Mouse (Mus musculus) spleen, adult 2 months (tissue): ENCODE results near the gene 4930579F01Rik. TPM values are rescaled to one million over a fixed set of nuclear protein-coding genes. Genes with fewer than 3 reads are reported as not detected.

ENCODE experiments used
- DNase-seq, 2 experiments: peaks; one replicate each; pipeline versions ENCODE4 v3.0.0 to v3.0.0-alpha.2; 2012 to 2021; ENCODE audit warnings: low spot score in 2 of 2, low read depth in 1 of 2
- H3K27ac ChIP-seq: fragments of 200-500 bp; 2 replicates; pipeline ENCODE4 v1.5.1; 2012; ENCODE audit warnings: low read length, inconsistent platforms; ENCODE audit not compliant: insufficient read depth
- H3K27me3 ChIP-seq: fragments of 200-500 bp; 2 replicates; pipeline ENCODE4 v1.6.1; 2012; ENCODE audit warnings: mild to moderate bottlenecking, moderate library complexity, low read length, inconsistent platforms; ENCODE audit not compliant: control insufficient read depth, insufficient read depth
- H3K36me3 ChIP-seq: fragments of 200-500 bp; 2 replicates; pipeline ENCODE4 v1.6.1; 2012; ENCODE audit warnings: mild to moderate bottlenecking, low read length, inconsistent platforms; ENCODE audit not compliant: control insufficient read depth, insufficient read depth
- H3K4me1 ChIP-seq: fragments of 200-500 bp; 2 replicates; pipeline ENCODE4 v1.6.1; 2011; ENCODE audit warnings: inconsistent platforms; ENCODE audit not compliant: control insufficient read depth, insufficient read depth, insufficient read length
- H3K4me3 ChIP-seq: fragments of 200-500 bp; 2 replicates; pipeline ENCODE4 v1.5.1; 2011; ENCODE audit warnings: mild to moderate bottlenecking, inconsistent platforms; ENCODE audit not compliant: insufficient read depth, insufficient read length; ENCODE audit errors: extremely low read depth
- CTCF ChIP-seq: fragments of 200-500 bp; IDR thresholded peaks from 2 replicates; pipeline ENCODE4 v1.5.1; 2011; ENCODE audit warnings: mild to moderate bottlenecking, inconsistent platforms; ENCODE audit not compliant: insufficient read depth, insufficient read length, insufficient replicate concordance; ENCODE audit errors: extremely low read depth
- POLR2A ChIP-seq: fragments of 200-500 bp; IDR thresholded peaks from 2 replicates; pipeline ENCODE4 v1.6.1; 2011; ENCODE audit warnings: low read depth, low read length, inconsistent platforms
- WGBS: fragments of 180-500 bp; shearing (Covaris S2); methylation state at CpG from one replicate; pipeline ENCODE4 v1.1.7; 2018; 5-methylcytosine and 5-hydroxymethylcytosine counted together
- polyA plus RNA-seq: library from polyadenylated mRNA; depleted of rRNA; stranded (reverse); fragments of >200 nt; gene quantifications from 2 replicates; pipeline ENCODE4 v1.2.3, GENCODE M21; 2012; rRNA removed

Gene 4930579F01Rik
- polyA plus RNA-seq, result not detected in 2 replicates

GRCm38 (mm10) chr3:138193683-138194302, at the start of gene 4930579F01Rik:
TSS of gene 4930579F01Rik (minus strand) at chr3:138193825.
- H3K4me1 ChIP-seq, result no peaks in the 10 kb centered on the region
- H3K4me3 ChIP-seq, result no peak within 1 kb of the TSS
- no peaks in the 10 kb centered on the region for H3K36me3 ChIP-seq
- no peak within 1 kb of the TSS for H3K27ac ChIP-seq
- DNase-seq, result no peak
- H3K27me3 ChIP-seq, result no peaks in the 10 kb centered on the region
- TF ChIP-seq CTCF (no peak), POLR2A (no peak)
- WGBS, result 86% methylated on average over 15 of the region's 15 CpGs

GRCm38 (mm10) chr3:138242933-138243332, 49.3 kb upstream of the 4930579F01Rik start:
- Histone ChIP-seq H3K27ac (no peak overlapping the region), H3K36me3 (no peaks in the 10 kb centered on the region), H3K4me3 (no peak overlapping the region), H3K27me3 (no peaks in the 10 kb centered on the region), H3K4me1 (no peaks in the 10 kb centered on the region; the same call in 1 of the 2 replicates)
- TF ChIP-seq CTCF, result no peak
- 88% methylated on average over 6 of the region's 6 CpGs for WGBS
- no peak for DNase-seq

DNA sequence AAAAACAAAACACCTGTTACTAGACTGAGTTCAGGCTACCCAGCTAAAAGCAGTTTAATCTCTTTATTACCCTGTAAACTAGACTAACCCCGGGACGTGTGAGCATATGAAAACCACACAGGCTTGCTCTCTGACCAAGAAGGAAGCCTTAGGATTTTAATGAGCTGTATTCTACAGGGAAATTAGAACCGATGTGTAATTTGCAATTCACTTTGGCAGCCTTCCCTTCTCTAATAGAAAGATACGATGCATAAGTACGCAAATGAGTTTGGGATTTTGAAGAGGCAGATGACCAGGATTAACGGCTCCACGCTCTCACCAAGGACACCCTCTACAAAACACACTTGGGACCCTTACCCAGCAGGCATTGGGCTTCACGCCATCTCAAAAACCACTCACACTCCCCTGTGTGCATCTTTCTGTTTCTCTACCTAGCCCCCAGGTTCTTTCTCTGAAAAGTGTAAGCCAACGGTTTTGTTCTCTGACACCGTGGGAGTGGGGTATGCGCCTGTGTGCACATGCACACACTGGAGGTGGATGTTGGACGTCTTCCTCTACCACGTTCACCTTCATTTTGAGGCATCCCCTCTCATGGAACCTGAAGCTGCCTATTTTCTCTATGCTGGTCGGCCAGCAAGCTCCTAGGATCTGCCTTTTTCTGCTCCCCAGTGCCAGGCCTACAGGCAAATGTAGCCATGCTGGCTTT, 48.5 kb upstream of the 4930579F01Rik start:
- H3K27ac ChIP-seq, result no peak overlapping the region
- H3K36me3 ChIP-seq, result no peaks in the 10 kb centered on the region
- TF ChIP-seq CTCF (no peak), POLR2A (no peak)
- WGBS, result 89% methylated on average over 14 of the region's 14 CpGs
- H3K27me3 ChIP-seq, result no peaks in the 10 kb centered on the region
- H3K4me1 ChIP-seq, result no peaks in the 10 kb centered on the region; the same call in 1 of the 2 replicates
- no peak for DNase-seq
- H3K4me3 ChIP-seq, result no peak overlapping the region

DNA sequence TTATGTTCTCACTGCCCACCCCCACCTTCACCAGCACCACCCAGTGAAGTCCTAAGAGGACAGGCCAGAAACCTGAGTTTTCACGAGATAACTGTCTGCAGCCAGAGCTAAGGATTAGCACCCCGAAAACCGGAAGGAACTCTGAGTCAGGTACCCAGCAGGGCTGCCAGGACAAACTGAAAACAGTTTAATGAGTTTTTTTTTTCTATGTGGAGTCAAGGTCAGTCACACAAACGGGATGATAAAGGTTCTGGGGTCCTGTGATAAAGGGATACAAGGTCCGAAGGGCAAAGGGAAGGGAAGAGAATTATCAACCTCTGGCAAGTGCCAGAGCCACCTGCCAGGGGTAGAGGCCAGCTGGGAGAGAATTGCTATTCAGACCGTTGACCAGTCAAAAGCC, 47.7 kb upstream of the 4930579F01Rik start:
- TF ChIP-seq CTCF (no peak), POLR2A (no peak)

DNA sequence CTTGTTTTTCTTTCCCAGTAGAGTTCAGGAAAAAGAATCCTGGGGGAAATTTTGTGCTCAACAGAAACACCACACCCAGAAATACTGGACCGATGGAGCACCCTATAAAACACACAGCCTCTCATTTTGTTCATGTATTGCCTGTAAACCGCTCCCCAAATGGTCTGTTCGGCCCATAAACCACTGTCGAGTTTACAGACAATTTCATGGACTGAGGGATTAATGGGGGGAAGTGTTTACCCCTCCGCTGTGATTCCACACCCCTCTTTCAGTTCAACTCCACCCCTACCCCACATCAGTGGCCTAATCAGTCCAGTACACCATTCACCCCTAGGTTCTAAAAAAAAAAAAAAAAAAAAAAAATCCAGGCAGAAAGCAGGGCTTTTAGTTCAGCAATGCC, 47.3 kb upstream of the 4930579F01Rik start:
- no peak overlapping the region for H3K27ac ChIP-seq
- no peak for DNase-seq
- WGBS, result 81% methylated on average over 5 of the region's 5 CpGs
- no peaks in the 10 kb centered on the region for H3K36me3 ChIP-seq
- H3K27me3 ChIP-seq, result no peaks in the 10 kb centered on the region
- TF ChIP-seq CTCF (no peak), POLR2A (no peak)
- H3K4me1 ChIP-seq, result no peaks in the 10 kb centered on the region; the same call in 1 of the 2 replicates
- no peak overlapping the region for H3K4me3 ChIP-seq

More for the DNA sequence above, 47.7 kb upstream of the 4930579F01Rik start:
- H3K27ac ChIP-seq, result no peak overlapping the region
- H3K4me1 ChIP-seq, result no peaks in the 10 kb centered on the region; the same call in 1 of the 2 replicates
- H3K4me3 ChIP-seq, result no peak overlapping the region
- WGBS, result 51% methylated on average over 6 of the region's 6 CpGs
- no peaks in the 10 kb centered on the region for H3K27me3 ChIP-seq
- no peaks in the 10 kb centered on the region for H3K36me3 ChIP-seq
- no peak for DNase-seq

DNA sequence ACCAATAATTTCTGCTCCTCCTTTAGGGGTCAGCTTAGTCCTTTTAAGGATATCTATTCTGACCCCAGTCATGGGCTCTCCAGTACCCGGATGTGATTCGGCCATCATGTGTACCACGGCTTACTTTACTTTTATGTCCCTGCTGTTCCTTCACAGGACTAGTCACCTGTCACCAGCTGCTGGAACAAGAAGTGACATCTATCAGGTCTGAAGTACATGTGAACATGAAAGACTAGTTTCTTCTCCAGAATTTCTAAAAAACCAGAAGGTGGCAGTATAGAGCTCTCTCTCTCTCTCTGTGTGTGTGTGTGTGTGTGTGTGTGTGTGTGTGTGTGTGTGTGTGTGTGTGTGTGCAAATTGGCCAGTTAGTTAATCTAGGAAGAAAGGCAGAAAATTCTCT, 46.8 kb upstream of the 4930579F01Rik start:
- DNase-seq, result no peak
- Histone ChIP-seq H3K4me1 (no peaks in the 10 kb centered on the region; the same call in 1 of the 2 replicates), H3K27me3 (no peaks in the 10 kb centered on the region), H3K4me3 (no peak overlapping the region), H3K27ac (no peak overlapping the region), H3K36me3 (no peaks in the 10 kb centered on the region)
- 94% methylated on average over 3 of the region's 3 CpGs for WGBS
- TF ChIP-seq POLR2A (no peak), CTCF (no peak)

DNA sequence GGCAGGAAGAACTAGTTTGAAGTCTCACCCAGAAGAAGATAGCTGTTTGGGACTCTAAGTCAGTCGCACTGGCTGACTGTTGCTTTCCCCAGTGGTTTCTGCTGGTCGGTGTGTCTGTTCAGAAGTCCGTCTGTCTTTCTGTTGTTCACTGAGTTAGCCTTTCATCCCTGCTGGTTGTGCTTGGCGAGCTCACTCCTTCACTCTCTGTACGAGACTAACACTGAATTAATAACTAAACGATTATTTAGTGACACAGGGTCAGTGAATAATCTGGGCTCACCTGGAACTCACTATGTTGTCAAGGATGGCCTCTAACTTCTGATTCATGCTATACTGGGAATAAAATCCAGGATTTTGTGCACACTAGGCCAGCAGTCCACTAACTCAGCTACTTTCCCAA, 45.8 kb upstream of the 4930579F01Rik start:
- DNase-seq, result no peak
- Histone ChIP-seq H3K27me3 (no peaks in the 10 kb centered on the region), H3K27ac (no peak overlapping the region), H3K4me1 (no peaks in the 10 kb centered on the region; the same call in 1 of the 2 replicates), H3K36me3 (no peaks in the 10 kb centered on the region), H3K4me3 (no peak overlapping the region)
- 72% methylated on average over 6 of the region's 6 CpGs for WGBS
- TF ChIP-seq POLR2A, result no peak
- TF ChIP-seq CTCF, result no peak
